Mouse (Mus musculus): Measurements from ENCODE around the gene Siae.

The Siae gene

GRCm38 (mm10) chr9:37540701-37541575 lies 14.6 kb upstream of the Siae start:
- peak; percentile 42 for DNase-seq (ENCODE audit: low read depth, low spot score)

- no peak for DNase-seq (ENCODE audit: low read depth, low spot score)
Observed at GRCm38 (mm10) chr9:37541851-37542642, 13.5 kb upstream of the Siae start.

- DNase-seq (ENCODE audit: low read depth, low spot score) = no peak
Observed at GRCm38 (mm10) chr9:37543869-37544440, 11.5 kb upstream of the Siae start.

GRCm38 (mm10) chr9:37544447-37545165 lies 10.9 kb upstream of the Siae start:
- peak; percentile 82 for DNase-seq (ENCODE audit: low read depth, low spot score)

GRCm38 (mm10) chr9:37545166-37545610 lies 10.3 kb upstream of the Siae start:
- no peak for DNase-seq (ENCODE audit: low read depth, low spot score)

GRCm38 (mm10) chr9:37545847-37546452 lies 9.5 kb upstream of the Siae start:
- no peak for DNase-seq (ENCODE audit: low read depth, low spot score)

GRCm38 (mm10) chr9:37546889-37547288 lies 8.6 kb upstream of the Siae start:
- peak; percentile 51 for DNase-seq (ENCODE audit: low read depth, low spot score)

- no peak for DNase-seq (ENCODE audit: low read depth, low spot score)
Observed at GRCm38 (mm10) chr9:37550435-37550834, 5.1 kb upstream of the Siae start.

GRCm38 (mm10) chr9:37551751-37552531 lies 3.6 kb upstream of the Siae start:
- DNase-seq (ENCODE audit: low read depth, low spot score) = peak; percentile 53

GRCm38 (mm10) chr9:37552536-37553293 lies 2.8 kb upstream of the Siae start, which contains the start of gene Nrgn:
Nrgn (minus strand) TSS chr9:37552904.
- DNase-seq (ENCODE audit: low read depth, low spot score) = peak; percentile 95

GRCm38 (mm10) chr9:37554279-37554678 lies 1.2 kb upstream of the Siae start:
- no peak for DNase-seq (ENCODE audit: low read depth, low spot score)

- peak; percentile 75 for DNase-seq (ENCODE audit: low read depth, low spot score)
Observed at GRCm38 (mm10) chr9:37556366-37556765, 868 bp downstream of the Siae start.

- no peak for DNase-seq (ENCODE audit: low read depth, low spot score)
Observed at GRCm38 (mm10) chr9:37560617-37561016, 5.1 kb downstream of the Siae start.

GRCm38 (mm10) chr9:37563805-37564204 lies 8.3 kb downstream of the Siae start:
- no peak for DNase-seq (ENCODE audit: low read depth, low spot score)

GRCm38 (mm10) chr9:37567019-37567418 lies 11.5 kb downstream of the Siae start:
- no peak for DNase-seq (ENCODE audit: low read depth, low spot score)

GRCm38 (mm10) chr9:37567454-37567853 lies 12.0 kb downstream of the Siae start:
- DNase-seq (ENCODE audit: low read depth, low spot score) = peak; percentile 66

GRCm38 (mm10) chr9:37567892-37568604 lies 12.6 kb downstream of the Siae start:
- peak; percentile 90 for DNase-seq (ENCODE audit: low read depth, low spot score)

- DNase-seq (ENCODE audit: low read depth, low spot score) = no peak
Observed at GRCm38 (mm10) chr9:37568605-37569214, 13.2 kb downstream of the Siae start.
